Mouse (Mus musculus) cerebellum, postnatal 14 days (tissue): ENCODE measurements around the gene Nlrp4c.
"Not testable (repeated sequence)": the region's sequence is repeated elsewhere in the genome, so short reads cannot be mapped to it uniquely, and the experiment has no call there.

Source experiments
- DNase-seq, 2 experiments: peaks; one replicate each; pipeline ENCODE4 v3.0.0; 2021; ENCODE audit warnings: mixed read lengths in 2 of 2

The Nlrp4c gene

GRCm38 (mm10) chr7:6044861-6045260, at the start of gene Nlrp4c:
Nlrp4c (plus strand) TSS chr7:6045161.
- DNase-seq, result no peak

GRCm38 (mm10) chr7:6010910-6011309, 34.1 kb upstream of the Nlrp4c start, which contains the start of gene Vmn1r65:
Vmn1r65 (minus strand) TSS chr7:6011010.
- DNase-seq, result no peak

- no peak for DNase-seq
These were observed 74.5 kb downstream of the Nlrp4c start for GRCm38 (mm10) chr7:6119501-6119900.

- DNase-seq, result not testable (repeated sequence)
These were observed 75.1 kb downstream of the Nlrp4c start for GRCm38 (mm10) chr7:6120104-6120503.

- not testable (repeated sequence) for DNase-seq
These were observed 76.2 kb downstream of the Nlrp4c start for GRCm38 (mm10) chr7:6121128-6121527.

GRCm38 (mm10) chr7:6126690-6127448, 81.9 kb downstream of the Nlrp4c start:
- peak; percentile 87 to 90 for DNase-seq

- no peak for DNase-seq
These were observed 85.4 kb downstream of the Nlrp4c start for GRCm38 (mm10) chr7:6130346-6130745.

GRCm38 (mm10) chr7:6132646-6133045, 87.7 kb downstream of the Nlrp4c start:
- no peak for DNase-seq

GRCm38 (mm10) chr7:6136497-6136896, 91.5 kb downstream of the Nlrp4c start:
- no peak for DNase-seq

- no peak for DNase-seq
These were observed 94.3 kb downstream of the Nlrp4c start for GRCm38 (mm10) chr7:6139295-6139694.

- DNase-seq, result no peak
These were observed 99.1 kb downstream of the Nlrp4c start for GRCm38 (mm10) chr7:6143991-6144531.

GRCm38 (mm10) chr7:6145423-6146188, 100.6 kb downstream of the Nlrp4c start:
- no peak for DNase-seq

GRCm38 (mm10) chr7:6146194-6146981, 101.4 kb downstream of the Nlrp4c start:
- DNase-seq, result no peak

- DNase-seq, result no peak
These were observed 102.0 kb downstream of the Nlrp4c start for GRCm38 (mm10) chr7:6146982-6147325.

GRCm38 (mm10) chr7:6147688-6148087, 102.7 kb downstream of the Nlrp4c start:
- no peak for DNase-seq

GRCm38 (mm10) chr7:6151266-6151665, 106.3 kb downstream of the Nlrp4c start:
- DNase-seq, result peak in 1 of 2 experiments; percentile 6

- DNase-seq, result no peak
These were observed 107.1 kb downstream of the Nlrp4c start for GRCm38 (mm10) chr7:6152036-6152435.

GRCm38 (mm10) chr7:6153131-6153530, 108.2 kb downstream of the Nlrp4c start:
- no peak for DNase-seq

- no peak for DNase-seq
These were observed 109.2 kb downstream of the Nlrp4c start for GRCm38 (mm10) chr7:6154164-6154563.
